ENCODE assay signal across 19 mouse cellular contexts in genomic region chr2:31802811-31803210, GRCm38 (mm10). TPM values are rescaled to one million over a fixed set of nuclear protein-coding genes. Genes with fewer than 3 reads are reported as not detected.
DNase-seq lines count a peak whose midpoint lies in the region; ATAC-seq and TF ChIP-seq lines count a peak whose summit lies in the region.
"Had no signal": no experiment of that assay in that cellular context is flagged by ENCODE, and none has a peak within 500 bp of the region (broad histone marks: within the 10 kb centered on the region; RNA-seq: fewer than 3 reads in every experiment).

No protein-coding gene starts in this region.

- TF ChIP-seq POLR2A in lung, adult 2 months (IDR thresholded peaks at IDR 0.05; ENCODE audit: borderline replicate concordance, extremely low read depth, low read depth, low read length): no peak

- H3K4me2 ChIP-seq in lung, embryonic 16.5 days (ENCODE audit: low read depth, low read length): no peak overlapping the region
- H3K4me2 ChIP-seq: embryonic facial prominence, embryonic 13.5 days; forebrain, embryonic 12.5 days; heart, embryonic 13.5 days; hindbrain, embryonic 15.5 days had no signal

- H3K27me3 ChIP-seq in lung, embryonic 16.5 days (ENCODE audit: control insufficient read depth, insufficient read depth, low read depth, low read length): no peaks in the 10 kb centered on the region
- H3K27me3 ChIP-seq: embryonic facial prominence, embryonic 13.5 days; forebrain, embryonic 12.5 days; heart, embryonic 13.5 days; hindbrain, embryonic 15.5 days had no signal

- H3K9ac ChIP-seq in lung, embryonic 16.5 days (ENCODE audit: low read length): no peak overlapping the region
- H3K9ac ChIP-seq: embryonic facial prominence, embryonic 13.5 days; forebrain, embryonic 12.5 days; heart, embryonic 13.5 days; hindbrain, embryonic 15.5 days had no signal

- 82% methylated on average over 8 of the region's 8 CpGs for WGBS in lung, embryonic 16.5 days
- WGBS in lung, adult 2 months: 74% methylated on average over 8 of the region's 8 CpGs

- H3K36me3 ChIP-seq in lung, embryonic 16.5 days (ENCODE audit: control insufficient read depth, insufficient read depth, low read length): peaks cover 59% of the 10 kb centered on the region

- H3K9me3 ChIP-seq in lung, embryonic 16.5 days (ENCODE audit: control insufficient read depth, low read length): no peaks in the 10 kb centered on the region
- H3K9me3 ChIP-seq: embryonic facial prominence, embryonic 13.5 days; forebrain, embryonic 12.5 days; heart, embryonic 13.5 days; hindbrain, embryonic 15.5 days had no signal

- TF ChIP-seq CTCF in lung, adult 2 months (IDR thresholded peaks at IDR 0.05; ENCODE audit: insufficient read depth, low read length): no peak

- H3K4me3 ChIP-seq in lung, embryonic 16.5 days (ENCODE audit: low read length): no peak overlapping the region
- H3K4me3 ChIP-seq in lung, adult 2 months (replicated peaks; ENCODE audit: extremely low read depth, low read depth, low read length): no peak overlapping the region
- H3K4me3 ChIP-seq: embryonic facial prominence, embryonic 13.5 days; forebrain, embryonic 12.5 days; gastrocnemius, adult 2 months; heart, embryonic 13.5 days; hindbrain, embryonic 15.5 days had no signal

- peak; percentile 30 for DNase-seq in cerebellum, adult 8-10 months
- DNase-seq in cerebellum, postnatal 4 days (ENCODE audit: low spot score in 2 of 2): no peak
- no peak for DNase-seq in lung, adult 2 months
- DNase-seq in frontal cortex, adult 2 months (ENCODE audit: extremely low spot score in 1 of 2, low spot score in 1 of 2): no peak
- DNase-seq: adrenal gland, adult 2 months; adrenal gland, postnatal 25 days; gastrocnemius, adult 2 months; gastrocnemius, postnatal 25 days; heart, postnatal 36 days had no signal

- H3K27ac ChIP-seq in lung, embryonic 16.5 days (ENCODE audit: low read length): peak overlapping the region; percentile 24; the same call in 1 of the 2 replicates
- H3K27ac ChIP-seq: embryonic facial prominence, embryonic 13.5 days; forebrain, embryonic 12.5 days; gastrocnemius, adult 2 months; heart, embryonic 13.5 days; hindbrain, embryonic 15.5 days had no signal

- 0 out of 2 replicates have a peak, but pooled peaks cover 6% of the 10 kb centered on the region for H3K4me1 ChIP-seq in lung, embryonic 16.5 days (replicated peaks; ENCODE audit: control insufficient read depth, insufficient read depth, low read length)
- H3K4me1 ChIP-seq in lung, adult 2 months (ENCODE audit: control insufficient read depth, insufficient read depth, low read length): no peaks in the 10 kb centered on the region

- ATAC-seq in lung, embryonic 16.5 days (ENCODE audit: low read depth): peak; percentile 18; the same call in 1 of the 2 replicates
- 0 out of 2 replicates have a peak, but pooled peaks have one; percentile 7 for ATAC-seq in megakaryocyte-erythroid progenitor cell, adult 5-6 weeks (replicated peaks; ENCODE audit: low FRiP score, low TSS enrichment, poor library complexity, severe bottlenecking)
- ATAC-seq: forebrain, embryonic 16.5 days had no signal

RNA-seq across cellular contexts. Expression of gene Qrfp, which starts 7.6 kb away (rescaled TPM):
- 0.10 TPM in 1 of 2 replicates, not detected in the other for polyA plus RNA-seq in lung, embryonic 16.5 days (2015; fragmentation: Nextera tagmentation; extraction: Ambion mirVana)
- polyA plus RNA-seq in lung, adult 2 months (2012; rRNA removed): 0.12 and 0.13 TPM in 2 replicates
- total RNA-seq in megakaryocyte-erythroid progenitor cell, adult 5-6 weeks (2014; fragmentation: Nextera tagmentation): not detected in 2 replicates
- 0.11 TPM in 1 of 2 replicates, not detected in the other for total RNA-seq in megakaryocyte-erythroid progenitor cell, adult 5-6 weeks (2017)
- polyA plus RNA-seq in frontal cortex, adult 2 months (2012; rRNA removed): not detected in 2 replicates
- total RNA-seq: adrenal gland, adult 2 months; adrenal gland, postnatal 25 days; ES-E14; gastrocnemius, adult 2 months; gastrocnemius, postnatal 25 days; granulocyte monocyte progenitor cell, adult 5-6 weeks; heart, postnatal 36 days had no signal
- polyA plus RNA-seq: adrenal gland, adult 2 months; forebrain, embryonic 12.5 days; hindbrain, embryonic 15.5 days had no signal

RNA-seq across cellular contexts. Expression of gene Fibcd1, which starts 43.0 kb away (rescaled TPM):
- 0.06 and 0.14 TPM in 2 replicates for polyA plus RNA-seq in lung, embryonic 16.5 days (2015; fragmentation: Nextera tagmentation; extraction: Ambion mirVana)
- 0.02 and 0.06 TPM in 2 replicates for polyA plus RNA-seq in lung, adult 2 months (2012; rRNA removed)
- not detected in 2 replicates for total RNA-seq in megakaryocyte-erythroid progenitor cell, adult 5-6 weeks (2014; fragmentation: Nextera tagmentation)
- not detected in 2 replicates for total RNA-seq in megakaryocyte-erythroid progenitor cell, adult 5-6 weeks (2017)
- 8.0 and 9.0 TPM in 2 replicates for polyA plus RNA-seq in frontal cortex, adult 2 months (2012; rRNA removed)
- total RNA-seq: adrenal gland, adult 2 months; gastrocnemius, adult 2 months; gastrocnemius, postnatal 25 days; granulocyte monocyte progenitor cell, adult 5-6 weeks; heart, postnatal 36 days had no signal
- polyA plus RNA-seq: heart, embryonic 13.5 days; heart, postnatal 0 days had no signal
